Mouse (Mus musculus): Measurements from ENCODE around the gene Olfr739.

The Olfr739 gene

GRCm38 (mm10) chr14:50418326-50418725 is at the start of gene Olfr739:
TSS of gene Olfr739 (plus strand) at chr14:50418626.
- no peak for DNase-seq (ENCODE audit: low read depth, low spot score)

- DNase-seq (ENCODE audit: low read depth, low spot score), result no peak
These were observed 37.6 kb upstream of the Olfr739 start, which contains the start of gene Olfr736 for GRCm38 (mm10) chr14:50380863-50381262. TSS of gene Olfr736 (plus strand) at chr14:50381163.

GRCm38 (mm10) chr14:50407268-50407667 is 11.2 kb upstream of the Olfr739 start, which contains the start of gene Olfr738:
TSS of gene Olfr738 (plus strand) at chr14:50407568.
- DNase-seq (ENCODE audit: low read depth, low spot score), result no peak

GRCm38 (mm10) chr14:50445245-50445644 is 26.8 kb downstream of the Olfr739 start, which contains the start of gene Olfr740:
TSS of gene Olfr740 (plus strand) at chr14:50445545.
- DNase-seq (ENCODE audit: low read depth, low spot score), result no peak

GRCm38 (mm10) chr14:50472438-50472837 is 54.0 kb downstream of the Olfr739 start, which contains the start of gene Olfr741:
TSS of gene Olfr741 (plus strand) at chr14:50472738.
- no peak for DNase-seq (ENCODE audit: low read depth, low spot score)

All from 3T3-L1 (cell line).